Mouse (Mus musculus): Measurements from ENCODE around the gene Blvrb.

GRCm38 (mm10) chr7:27490227-27490542, 42.4 kb downstream of the Blvrb start:
- TF ChIP-seq CTCF (IDR thresholded peaks at IDR 0.05; ENCODE audit: low read depth, low read length), result no peak
- TF ChIP-seq POLR2A (IDR thresholded peaks at IDR 0.05; ENCODE audit: borderline replicate concordance, low read depth, low read length), result no peak
